Mouse (Mus musculus) brain, embryonic 18.5 days (tissue): ENCODE results near the gene Stx5a.
A peak's percentile ranks its signal among the peaks of the same experiment; 100 is the strongest.

Source experiments
- DNase-seq: peaks from one replicate; pipeline ENCODE4 v3.0.0-alpha.2; 2012; ENCODE audit warnings: low read depth, low spot score

Gene Stx5a

GRCm38 (mm10) chr19:8741243-8741869 lies at the start of gene Stx5a:
TSS of gene Stx5a (plus strand) at chr19:8741413.
- peak; percentile 96 for DNase-seq

GRCm38 (mm10) chr19:8691871-8692539 lies 49.2 kb upstream of the Stx5a start:
- peak; percentile 49 for DNase-seq

GRCm38 (mm10) chr19:8692740-8693139 lies 48.5 kb upstream of the Stx5a start:
- DNase-seq = no peak

- no peak for DNase-seq
Observed at GRCm38 (mm10) chr19:8695330-8695729, 45.9 kb upstream of the Stx5a start.

GRCm38 (mm10) chr19:8699652-8700051 lies 41.6 kb upstream of the Stx5a start:
- no peak for DNase-seq

GRCm38 (mm10) chr19:8702458-8702857 lies 38.8 kb upstream of the Stx5a start:
- no peak for DNase-seq

- no peak for DNase-seq
Observed at GRCm38 (mm10) chr19:8703571-8703970, 37.6 kb upstream of the Stx5a start.

GRCm38 (mm10) chr19:8705026-8705708 lies 36.0 kb upstream of the Stx5a start:
- no peak for DNase-seq

GRCm38 (mm10) chr19:8706132-8706667 lies 35.0 kb upstream of the Stx5a start:
- no peak for DNase-seq

GRCm38 (mm10) chr19:8706930-8707329 lies 34.3 kb upstream of the Stx5a start:
- DNase-seq = no peak

- DNase-seq = no peak
Observed at GRCm38 (mm10) chr19:8708954-8709353, 32.3 kb upstream of the Stx5a start.

GRCm38 (mm10) chr19:8710057-8710456 lies 31.2 kb upstream of the Stx5a start:
- DNase-seq = no peak

GRCm38 (mm10) chr19:8711506-8711905 lies 29.7 kb upstream of the Stx5a start:
- no peak for DNase-seq

- DNase-seq = no peak
Observed at GRCm38 (mm10) chr19:8711949-8712869, 29.0 kb upstream of the Stx5a start.

GRCm38 (mm10) chr19:8712870-8713305 lies 28.3 kb upstream of the Stx5a start:
- DNase-seq = peak; percentile 45

GRCm38 (mm10) chr19:8713306-8713996 lies 27.8 kb upstream of the Stx5a start:
- DNase-seq = peak; percentile 69

GRCm38 (mm10) chr19:8713997-8714652 lies 27.1 kb upstream of the Stx5a start:
- no peak for DNase-seq

GRCm38 (mm10) chr19:8714653-8715481 lies 26.3 kb upstream of the Stx5a start:
- no peak for DNase-seq
